Mouse (Mus musculus): ENCODE results near the gene Tmem150c. TPM values are rescaled to one million over a fixed set of nuclear protein-coding genes. Genes with fewer than 3 reads are reported as not detected.

The Tmem150c gene
- polyA plus RNA-seq (2012; rRNA removed) = 1.1 and 1.5 TPM in 2 replicates

DNA sequence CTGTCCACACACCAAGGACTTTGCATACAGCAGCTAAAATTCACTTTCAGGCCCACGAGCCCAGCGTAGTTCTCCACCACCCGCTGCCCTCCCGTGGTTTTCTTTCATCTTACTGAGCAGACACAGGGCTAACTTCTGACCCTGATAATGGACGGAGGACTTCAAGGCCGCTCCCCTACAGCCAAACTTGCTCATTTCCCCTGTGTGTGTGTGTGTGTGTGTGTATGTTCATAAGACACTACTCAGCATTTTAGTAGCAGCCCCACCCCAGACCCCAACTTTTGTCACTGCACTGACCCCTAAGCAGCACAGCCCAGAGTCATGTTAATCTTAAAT is at the start of gene Tmem150c:
TSS of gene Tmem150c (minus strand) at position 171 of the 336 bp plus-strand sequence.

DNA sequence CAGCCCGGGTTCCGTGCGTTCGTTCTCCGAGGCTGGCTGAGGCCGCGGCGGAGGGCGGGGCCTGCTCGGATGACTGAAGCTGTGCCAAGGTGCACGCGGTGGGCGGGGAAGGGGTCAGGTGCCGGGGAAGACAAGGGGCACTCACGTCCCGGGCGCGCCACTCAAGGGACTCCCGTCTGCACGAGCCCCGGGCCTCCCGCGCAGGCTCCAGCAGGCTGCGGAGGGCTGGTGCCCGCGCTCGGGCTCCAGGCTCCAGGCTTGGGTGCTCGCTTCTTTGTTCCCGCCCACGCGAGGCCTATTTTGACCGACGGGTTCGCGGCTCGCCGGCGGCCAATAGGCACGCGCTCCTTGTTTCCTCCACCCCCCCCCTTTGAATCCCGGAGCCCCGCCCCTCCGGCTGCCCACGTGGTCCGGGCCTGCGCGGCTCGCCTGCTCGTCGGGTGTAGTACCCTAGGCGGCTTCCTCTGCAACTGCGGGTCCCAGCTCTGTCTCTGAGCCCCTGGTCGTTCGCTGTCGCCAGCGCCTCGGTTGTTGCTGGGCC is 119.9 kb downstream of the Tmem150c start, which contains the start of the genes Hnrnpdl and Enoph1:
TSS of gene Hnrnpdl (minus strand) at position 63 of the 541 bp plus-strand sequence.
TSS of gene Enoph1 (plus strand) at position 384 of the 541 bp plus-strand sequence.

Other genes with a start within 250 kb of the Tmem150c start
- gene Hnrnpd, start 180.9 kb downstream of the Tmem150c start, polyA plus RNA-seq (2012; rRNA removed) = 72.4 and 118 TPM in 2 replicates
- 3.0 and 8.9 TPM in 2 replicates for gene 4930524J08Rik, start 180.7 kb downstream of the Tmem150c start, polyA plus RNA-seq (2012; rRNA removed)
- gene Hnrnpdl, start 120.1 kb downstream of the Tmem150c start, polyA plus RNA-seq (2012; rRNA removed) = 76.8 and 125 TPM in 2 replicates
- 46.2 and 49.3 TPM in 2 replicates for gene Enoph1, start 119.8 kb downstream of the Tmem150c start, polyA plus RNA-seq (2012; rRNA removed)

All from ovary, adult 2 months (tissue).